8 mouse cellular contexts compared by ENCODE assay signal in the genomic region with DNA sequence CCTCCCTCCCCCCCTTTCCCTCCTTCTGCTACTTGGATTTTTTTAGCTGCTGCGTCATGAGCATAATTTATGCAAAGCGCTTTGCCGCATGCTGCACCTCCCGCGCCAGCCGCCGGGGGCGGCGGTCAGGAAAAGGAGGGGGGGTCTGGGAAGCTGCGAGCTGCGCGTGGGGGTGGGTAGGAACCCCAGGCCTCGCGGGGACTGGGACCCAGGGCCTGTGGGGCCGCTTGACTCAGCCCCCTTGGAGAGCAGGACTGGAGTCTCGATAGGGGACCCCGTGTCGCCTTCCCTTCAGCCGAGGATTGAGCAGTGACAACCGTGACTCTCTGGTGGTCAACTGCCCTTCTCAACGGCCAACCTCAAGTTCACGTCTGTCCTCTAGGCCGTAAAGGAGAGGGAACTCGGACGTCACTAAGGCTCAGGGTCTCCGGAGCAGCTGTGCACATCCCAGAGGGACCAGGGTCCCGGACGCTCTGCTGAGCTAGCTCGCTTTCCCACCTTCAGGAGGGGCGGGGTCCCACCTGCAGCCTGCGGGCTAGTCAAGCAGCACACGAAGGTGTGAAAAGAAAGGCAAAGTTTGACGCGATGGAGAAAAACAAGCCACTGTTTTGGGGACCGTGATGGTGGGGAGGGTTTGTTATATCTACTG. TPM values are rescaled to one million over a fixed set of nuclear protein-coding genes. Genes with fewer than 3 reads are reported as not detected.
DNase-seq lines count a peak whose midpoint lies in the region; ATAC-seq and TF ChIP-seq lines count a peak whose summit lies in the region.

No protein-coding gene starts in this region.

- no peaks in the 10 kb centered on the region for H3K9me3 ChIP-seq in ES-Bruce4 (replicated peaks; ENCODE audit: control insufficient read depth, insufficient read depth, low read length, poor library complexity, severe bottlenecking)

- no peak overlapping the region for H3K27ac ChIP-seq in ES-Bruce4 (ENCODE audit: insufficient read depth, low read length)

- H3K36me3 ChIP-seq in ES-Bruce4 (ENCODE audit: control insufficient read depth, insufficient read depth, low read length, poor library complexity, severe bottlenecking): no peaks in the 10 kb centered on the region

- H3K27me3 ChIP-seq in ES-Bruce4 (ENCODE audit: control insufficient read depth, insufficient read depth, low read length, poor library complexity, severe bottlenecking): peaks cover 15% of the 10 kb centered on the region

- ATAC-seq in cerebellum, adult (ENCODE audit: insufficient number of reproducible peaks, low FRiP score, low TSS enrichment): peak; percentile 49; the same call in 1 of the 2 replicates
- peak; percentile 60 to 72 for ATAC-seq in hematopoietic stem cell, adult 5-6 weeks (replicated peaks in 1 of 2; ENCODE audit: insufficient read depth in 1 of 2, low FRiP score in 2 of 2, low TSS enrichment in 1 of 2, low read depth in 1 of 2, poor library complexity in 2 of 2, severe bottlenecking in 2 of 2)

- peak; percentile 87 for DNase-seq in forelimb bud, embryonic 11.5 days (ENCODE audit: low read depth, low spot score)
- peak; percentile 67 for DNase-seq in layer of hippocampus, adult 9-11 months
- DNase-seq in lung, postnatal 10 days: peak; percentile 93
- peak; percentile 61 for DNase-seq in ovary, postnatal 14 days (ENCODE audit: low spot score)
- DNase-seq in thymus, postnatal 0 days (ENCODE audit: low spot score): peak; percentile 90

- no peak for TF ChIP-seq POLR2A in ES-Bruce4 (IDR thresholded peaks at IDR 0.05; ENCODE audit: insufficient read depth, low read length)

- H3K9ac ChIP-seq in ES-Bruce4 (ENCODE audit: low read depth, poor library complexity, severe bottlenecking): peak overlapping the region; percentile 83

- TF ChIP-seq CTCF in ES-Bruce4 (IDR thresholded peaks at IDR 0.05; ENCODE audit: low read depth, low read length): no peak

- no peak for TF ChIP-seq EP300 in ES-Bruce4 (IDR thresholded peaks at IDR 0.05; ENCODE audit: insufficient read depth, low read depth, low read length)

- H3K4me3 ChIP-seq in ES-Bruce4 (ENCODE audit: low read depth, low read length): peak overlapping the region; percentile 66

- H3K4me1 ChIP-seq in ES-Bruce4 (ENCODE audit: control insufficient read depth, insufficient read depth, low read length): no peaks in the 10 kb centered on the region

RNA-seq across cellular contexts. Expression of a gene that starts 0.4 kb away (rescaled TPM):
- 4.9 and 7.3 TPM in 2 replicates for polyA plus RNA-seq in ES-Bruce4 (2011; ENCODE audit: insufficient read depth, insufficient read length, low read depth, missing spikeins)
- total RNA-seq in hematopoietic stem cell, adult 5-6 weeks (2017): 1.6 and 3.4 TPM in 2 replicates
- polyA plus RNA-seq in thymus, postnatal 0 days (2015; fragmentation: Nextera tagmentation; extraction: Ambion mirVana): 18.7 and 21.6 TPM in 2 replicates

RNA-seq across cellular contexts. Expression of a gene that starts 15.0 kb away (rescaled TPM):
- 70.7 and 85.2 TPM in 2 replicates for polyA plus RNA-seq in ES-Bruce4 (2011; ENCODE audit: insufficient read depth, insufficient read length, low read depth, missing spikeins)
- 164 and 199 TPM in 2 replicates for total RNA-seq in hematopoietic stem cell, adult 5-6 weeks (2017)
- 266 and 303 TPM in 2 replicates for polyA plus RNA-seq in thymus, postnatal 0 days (2015; fragmentation: Nextera tagmentation; extraction: Ambion mirVana)

RNA-seq across cellular contexts. Expression of a gene that starts 36.6 kb away (rescaled TPM):
- polyA plus RNA-seq in ES-Bruce4 (2011; ENCODE audit: insufficient read depth, insufficient read length, low read depth, missing spikeins): 36.6 and 45.6 TPM in 2 replicates
- 1.6 and 4.0 TPM in 2 replicates for total RNA-seq in hematopoietic stem cell, adult 5-6 weeks (2017)
- polyA plus RNA-seq in thymus, postnatal 0 days (2015; fragmentation: Nextera tagmentation; extraction: Ambion mirVana): 4.8 TPM in 2 replicates

RNA-seq across cellular contexts. Expression of a gene that starts 48.4 kb away (rescaled TPM):
- polyA plus RNA-seq in ES-Bruce4 (2011; ENCODE audit: insufficient read depth, insufficient read length, low read depth, missing spikeins): 14.2 and 15.7 TPM in 2 replicates
- total RNA-seq in hematopoietic stem cell, adult 5-6 weeks (2017): 10.9 and 12.4 TPM in 2 replicates
- 7.0 and 8.4 TPM in 2 replicates for polyA plus RNA-seq in thymus, postnatal 0 days (2015; fragmentation: Nextera tagmentation; extraction: Ambion mirVana)
